Mouse (Mus musculus) activated CD4-positive, CD25-positive, alpha-beta regulatory T cell (primary cell): ENCODE results near the gene Dync1i2. TPM values are rescaled to one million over a fixed set of nuclear protein-coding genes. Genes with fewer than 3 reads are reported as not detected.

Source experiments
- polyA plus RNA-seq, 2 experiments: library from polyadenylated mRNA; unstranded; fragments of 100-300 nt; shearing (Covaris generic); gene quantifications; one replicate each; pipeline ENCODE4 v1.2.1; 2017

The Dync1i2 gene
- 10 to 100 TPM; 48.3 to 55.0 TPM for polyA plus RNA-seq

GRCm38 (mm10) chr2:71211591-71212359 is at the start of gene Dync1i2:
Gene Dync1i2, plus strand, starts transcription at chr2:71211706.

Other genes starting within 250 kb of the Dync1i2 start
- gene Dcaf17, start 156.4 kb upstream of the Dync1i2 start, polyA plus RNA-seq, result 10 to 100 TPM; 33.9 to 49.2 TPM
- gene Mettl8, start 156.1 kb upstream of the Dync1i2 start, polyA plus RNA-seq, result 10 to 100 TPM; 12.1 to 16.7 TPM
- gene Cybrd1, start 93.8 kb upstream of the Dync1i2 start, polyA plus RNA-seq, result under 1 TPM; 0.52 to 0.99 TPM
- gene Slc25a12, start 156.0 kb downstream of the Dync1i2 start, polyA plus RNA-seq, result 10 to 100 TPM; 87.7 to 92.5 TPM
- 10 to 100 TPM; 55.6 to 79.3 TPM for gene Hat1, start 177.3 kb downstream of the Dync1i2 start, polyA plus RNA-seq
- gene Metap1d, start 241.6 kb downstream of the Dync1i2 start, polyA plus RNA-seq, result 10 to 100 TPM; 12.6 to 13.3 TPM